Mouse (Mus musculus) forebrain, embryonic 14.5 days (tissue): ENCODE measurements around the gene Eif4g3. TPM values are rescaled to one million over a fixed set of nuclear protein-coding genes. Genes with fewer than 3 reads are reported as not detected.
"Not testable (repeated sequence)": the region's sequence is repeated elsewhere in the genome, so short reads cannot be mapped to it uniquely, and the experiment has no call there.

Experiments
- ATAC-seq: fragments of 200-750 bp; cut with Nextera tagmentation; 2 replicates; pipeline ENCODE4 v1.8.0; 2017; ENCODE audit warnings: mild to moderate bottlenecking, moderate library complexity
- DNase-seq: peaks from one replicate; pipeline ENCODE4 v3.0.0-alpha.2; 2015; ENCODE audit warnings: low spot score
- H3K27ac ChIP-seq: fragments of 300-500 bp; sonication (generic); 2 replicates; pipeline ENCODE4 v1.5.1; 2014; ENCODE audit warnings: low read depth, mild to moderate bottlenecking, control low read depth, low read length, moderate library complexity
- H3K27me3 ChIP-seq: fragments of 300-500 bp; sonication (generic); replicated peaks from 2 replicates; pipeline ENCODE4 v1.6.1; 2014; ENCODE audit warnings: low read length, control low read depth, mixed read lengths; ENCODE audit not compliant: control insufficient read depth, insufficient read depth
- H3K36me3 ChIP-seq: fragments of 300-500 bp; sonication (generic); 2 replicates; pipeline ENCODE4 v1.6.1; 2014; ENCODE audit warnings: low read length, control low read depth; ENCODE audit not compliant: control insufficient read depth, insufficient read depth
- H3K4me1 ChIP-seq: fragments of 300-500 bp; sonication (generic); 2 replicates; pipeline ENCODE4 v1.6.1; 2014; ENCODE audit warnings: antibody characterized with exemption, low read length, control low read depth; ENCODE audit not compliant: control insufficient read depth, insufficient read depth
- H3K4me2 ChIP-seq: fragments of 300-500 bp; sonication (generic); 2 replicates; pipeline ENCODE4 v1.6.1; 2014; ENCODE audit warnings: mild to moderate bottlenecking, control low read depth, low read length
- H3K4me3 ChIP-seq: fragments of 300-500 bp; sonication (generic); 2 replicates; pipeline ENCODE4 v1.5.1; 2014; ENCODE audit warnings: low read depth, low read length, control low read depth
- H3K9ac ChIP-seq: fragments of 300-500 bp; sonication (generic); 2 replicates; pipeline ENCODE4 v1.6.1; 2014; ENCODE audit warnings: mild to moderate bottlenecking, low read length, control low read depth, moderate library complexity
- H3K9me3 ChIP-seq: fragments of 300-500 bp; sonication (generic); replicated peaks from 2 replicates; pipeline ENCODE4 v1.6.1; 2016; ENCODE audit warnings: low read length, control low read depth, mixed read lengths; ENCODE audit not compliant: control insufficient read depth
- WGBS: fragments of 180-500 bp; shearing (Covaris S2); extraction: QIAGEN DNeasy Blood & Tissue Kit; methylation state at CpG from one replicate; pipeline ENCODE4 v1.1.7; 2014; 5-methylcytosine and 5-hydroxymethylcytosine counted together
- polyA plus RNA-seq: library from polyadenylated mRNA; unstranded; fragments of >200 nt; fragmentation: Nextera tagmentation; extraction: Ambion mirVana; gene quantifications from 2 replicates; pipeline ENCODE4 v1.2.1, GENCODE M21; 2014

Gene Eif4g3
- polyA plus RNA-seq, 1 experiment from 2014 or later, result 31.6 TPM

GRCm38 (mm10) chr4:137960757-137961156, 32.1 kb upstream of the Eif4g3 start:
- H3K9me3 ChIP-seq, result no peaks in the 10 kb centered on the region
- no peak overlapping the region for H3K27ac ChIP-seq
- H3K9ac ChIP-seq, result no peak overlapping the region
- no peak overlapping the region for H3K4me2 ChIP-seq
- 0 out of 2 replicates have a peak, but pooled peaks cover 2% of the 10 kb centered on the region for H3K4me1 ChIP-seq
- ATAC-seq (no peak), DNase-seq (no peak)
- H3K4me3 ChIP-seq, result no peak overlapping the region
- H3K36me3 ChIP-seq, result peaks cover 45% of the 10 kb centered on the region
- H3K27me3 ChIP-seq, result no peaks in the 10 kb centered on the region
- 85% methylated on average over 11 of the region's 11 CpGs for WGBS

GRCm38 (mm10) chr4:137962643-137963350, 30.0 kb upstream of the Eif4g3 start:
- ATAC-seq, result no peak
- Histone ChIP-seq H3K9ac (no peak overlapping the region), H3K27ac (no peak overlapping the region), H3K4me1 (0 out of 2 replicates have a peak, but pooled peaks cover 2% of the 10 kb centered on the region), H3K36me3 (peaks cover 36% of the 10 kb centered on the region), H3K9me3 (no peaks in the 10 kb centered on the region), H3K4me2 (no peak overlapping the region), H3K4me3 (no peak overlapping the region), H3K27me3 (no peaks in the 10 kb centered on the region)
- DNase-seq, result peak; percentile 40
- 79% methylated on average over 20 of the region's 20 CpGs for WGBS

- Histone ChIP-seq H3K9me3 (no peaks in the 10 kb centered on the region), H3K27ac (no peak overlapping the region), H3K4me3 (no peak overlapping the region), H3K9ac (no peak overlapping the region), H3K4me1 (0 out of 2 replicates have a peak, but pooled peaks cover 2% of the 10 kb centered on the region), H3K4me2 (no peak overlapping the region), H3K27me3 (no peaks in the 10 kb centered on the region), H3K36me3 (peaks cover 32% of the 10 kb centered on the region)
- ATAC-seq (no peak), DNase-seq (peak; percentile 35)
- WGBS, result 75% methylated on average over 6 of the region's 6 CpGs
Measured at GRCm38 (mm10) chr4:137963431-137963830, 29.4 kb upstream of the Eif4g3 start.

DNA sequence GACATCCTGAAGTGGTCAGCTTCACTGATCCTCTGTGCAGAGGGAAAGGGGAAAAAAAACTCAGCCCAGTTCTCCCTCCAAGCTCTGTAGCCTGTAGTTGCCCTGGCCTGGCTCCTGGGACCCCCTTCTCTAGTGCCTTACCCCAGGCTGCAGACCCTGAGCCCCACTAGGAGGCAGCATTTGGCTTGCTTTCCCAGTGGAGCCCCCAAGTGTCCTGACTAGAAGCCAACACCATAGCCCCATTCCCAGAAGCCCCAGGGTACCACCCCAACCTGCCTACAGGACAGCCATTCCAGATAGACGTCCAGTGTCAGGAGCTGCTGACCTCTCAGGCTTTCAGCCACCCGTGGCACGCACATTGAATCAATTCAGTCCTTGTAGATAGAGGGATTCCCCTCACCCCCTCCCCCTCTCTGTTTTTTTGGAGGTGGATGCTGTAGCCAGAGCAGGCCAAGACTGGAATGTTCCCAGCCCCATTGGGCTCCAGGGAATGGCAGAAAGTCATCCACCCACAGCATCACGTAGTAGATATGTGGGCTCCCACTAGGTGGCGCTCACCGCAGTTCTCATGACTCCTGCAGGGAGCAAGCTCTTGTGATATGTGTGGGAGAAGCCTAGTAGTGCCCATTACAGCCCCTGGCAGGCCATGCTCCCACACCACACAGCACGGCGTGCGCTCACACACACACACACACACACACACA, 28.8 kb upstream of the Eif4g3 start:
- peak; percentile 54; the same call in 1 of the 2 replicates for ATAC-seq

DNA sequence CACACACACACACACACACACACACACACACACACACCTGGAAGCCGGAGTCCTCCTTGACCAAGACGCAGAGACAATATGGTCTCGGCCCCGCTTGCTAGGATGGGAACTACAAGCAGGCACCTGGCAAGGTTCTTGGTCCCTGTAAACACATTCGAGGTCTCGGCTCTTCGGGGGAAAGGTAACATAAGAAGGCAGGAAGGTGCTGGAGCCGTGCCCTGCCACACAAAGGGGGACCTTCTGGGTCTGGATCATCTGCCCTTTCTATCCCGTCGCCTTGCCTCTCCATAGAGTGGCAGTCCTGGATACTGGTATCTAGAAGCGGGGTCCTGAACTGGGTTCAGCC, 28.3 kb upstream of the Eif4g3 start:
- no peak for DNase-seq
- ATAC-seq, result no peak
- Histone ChIP-seq H3K9me3 (no peaks in the 10 kb centered on the region), H3K4me3 (no peak overlapping the region), H3K4me1 (0 out of 2 replicates have a peak, but pooled peaks cover 2% of the 10 kb centered on the region), H3K27ac (no peak overlapping the region), H3K36me3 (peaks cover 22% of the 10 kb centered on the region), H3K27me3 (no peaks in the 10 kb centered on the region), H3K4me2 (no peak overlapping the region), H3K9ac (no peak overlapping the region)
- WGBS, result 93% methylated on average over 11 of the region's 11 CpGs

More for the DNA sequence above, 28.8 kb upstream of the Eif4g3 start:
- peaks cover 27% of the 10 kb centered on the region for H3K36me3 ChIP-seq
- H3K9me3 ChIP-seq, result no peaks in the 10 kb centered on the region
- 63% methylated on average over 9 of the region's 9 CpGs for whole genome bisulfite sequencing
- H3K4me2 ChIP-seq, result no peak overlapping the region
- H3K27me3 ChIP-seq, result no peaks in the 10 kb centered on the region
- no peak overlapping the region for H3K9ac ChIP-seq
- H3K27ac ChIP-seq, result no peak overlapping the region
- 0 out of 2 replicates have a peak, but pooled peaks cover 2% of the 10 kb centered on the region for H3K4me1 ChIP-seq
- peak; percentile 82 for DNase-seq
- H3K4me3 ChIP-seq, result no peak overlapping the region

- no peak overlapping the region for H3K4me2 ChIP-seq
- H3K9ac ChIP-seq, result no peak overlapping the region
- H3K27me3 ChIP-seq, result no peaks in the 10 kb centered on the region
- peak; percentile 54 for ATAC-seq
- H3K36me3 ChIP-seq, result no peaks in the 10 kb centered on the region
- H3K4me3 ChIP-seq, result no peak overlapping the region
- DNase-seq, result peak; percentile 93
- H3K27ac ChIP-seq, result no peak overlapping the region
- 6% methylated on average over 9 of the region's 9 CpGs for WGBS
- H3K4me1 ChIP-seq, result no peaks in the 10 kb centered on the region
- no peaks in the 10 kb centered on the region for H3K9me3 ChIP-seq
Measured at GRCm38 (mm10) chr4:137968203-137968602, 24.6 kb upstream of the Eif4g3 start.

DNA sequence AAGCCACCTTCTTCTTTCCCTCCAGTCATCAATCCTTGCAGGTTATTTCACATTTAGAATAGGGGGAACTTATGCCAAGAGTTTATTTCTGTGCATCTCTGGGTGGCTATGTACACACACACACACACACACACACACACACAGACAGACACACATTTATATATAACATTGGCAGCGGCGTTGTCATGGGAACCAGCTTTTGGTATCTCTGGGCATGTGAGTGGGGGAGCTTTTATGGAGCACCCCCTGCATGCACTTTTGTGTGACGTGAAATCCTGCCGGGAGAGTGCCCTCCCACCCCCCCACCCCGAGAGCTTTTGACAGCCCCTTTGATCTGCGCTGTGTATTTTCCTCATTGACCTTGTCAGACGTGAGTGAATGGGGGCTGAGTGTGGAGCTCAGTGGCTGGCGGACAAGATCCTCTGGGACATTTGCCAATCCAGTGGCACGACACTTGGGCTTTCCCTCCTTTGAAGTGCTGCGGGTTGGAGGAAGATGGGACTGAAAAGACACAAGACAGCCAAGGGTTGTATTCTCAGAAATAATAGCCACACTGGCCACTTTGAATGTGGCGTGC, 22.1 kb upstream of the Eif4g3 start:
- H3K27ac ChIP-seq, H3K4me3 ChIP-seq, H3K9me3 ChIP-seq, H3K4me1 ChIP-seq, H3K36me3 ChIP-seq, H3K9ac ChIP-seq, DNase-seq, H3K27me3 ChIP-seq, H3K4me2 ChIP-seq: not testable (repeated sequence)
- ATAC-seq, result peak; percentile 65
- no CpG with 5 or more reads among the region's 11 CpGs for WGBS

DNA sequence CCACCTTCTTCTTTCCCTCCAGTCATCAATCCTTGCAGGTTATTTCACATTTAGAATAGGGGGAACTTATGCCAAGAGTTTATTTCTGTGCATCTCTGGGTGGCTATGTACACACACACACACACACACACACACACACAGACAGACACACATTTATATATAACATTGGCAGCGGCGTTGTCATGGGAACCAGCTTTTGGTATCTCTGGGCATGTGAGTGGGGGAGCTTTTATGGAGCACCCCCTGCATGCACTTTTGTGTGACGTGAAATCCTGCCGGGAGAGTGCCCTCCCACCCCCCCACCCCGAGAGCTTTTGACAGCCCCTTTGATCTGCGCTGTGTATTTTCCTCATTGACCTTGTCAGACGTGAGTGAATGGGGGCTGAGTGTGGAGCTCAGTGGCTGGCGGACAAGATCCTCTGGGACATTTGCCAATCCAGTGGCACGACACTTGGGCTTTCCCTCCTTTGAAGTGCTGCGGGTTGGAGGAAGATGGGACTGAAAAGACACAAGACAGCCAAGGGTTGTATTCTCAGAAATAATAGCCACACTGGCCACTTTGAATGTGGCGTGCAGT, 17.9 kb upstream of the Eif4g3 start:
- not testable (repeated sequence) for H3K4me3 ChIP-seq, H3K4me1 ChIP-seq, H3K27me3 ChIP-seq, DNase-seq, H3K4me2 ChIP-seq, H3K9ac ChIP-seq, H3K9me3 ChIP-seq, H3K36me3 ChIP-seq, H3K27ac ChIP-seq
- WGBS, result no CpG with 5 or more reads among the region's 11 CpGs
- peak; percentile 57 for ATAC-seq
